Mouse (Mus musculus) liver, adult 2 months (tissue): Measurements from ENCODE around the gene Gtf2h4.

ENCODE experiments used
- CTCF ChIP-seq: fragments of 200-500 bp; IDR thresholded peaks from 2 replicates; pipeline ENCODE4 v1.5.1; 2011; ENCODE audit warnings: low read depth, low read length, control low read depth
- POLR2A ChIP-seq: fragments of 200-500 bp; IDR thresholded peaks from 2 replicates; pipeline ENCODE4 v1.6.1; 2011; ENCODE audit warnings: low read length, control low read depth; ENCODE audit not compliant: insufficient read depth; ENCODE audit errors: extremely low read depth

- no peak for TF ChIP-seq POLR2A
- no peak for TF ChIP-seq CTCF
These were observed 23.9 kb upstream of the Gtf2h4 start for GRCm38 (mm10) chr17:35697429-35697758.
